Mouse (Mus musculus): ENCODE measurements around the gene Hibadh. TPM values are rescaled to one million over a fixed set of nuclear protein-coding genes. Genes with fewer than 3 reads are reported as not detected.

Gene Hibadh
- total RNA-seq, 2 experiments from 2014 or later: 38.3 to 40.6 TPM

DNA sequence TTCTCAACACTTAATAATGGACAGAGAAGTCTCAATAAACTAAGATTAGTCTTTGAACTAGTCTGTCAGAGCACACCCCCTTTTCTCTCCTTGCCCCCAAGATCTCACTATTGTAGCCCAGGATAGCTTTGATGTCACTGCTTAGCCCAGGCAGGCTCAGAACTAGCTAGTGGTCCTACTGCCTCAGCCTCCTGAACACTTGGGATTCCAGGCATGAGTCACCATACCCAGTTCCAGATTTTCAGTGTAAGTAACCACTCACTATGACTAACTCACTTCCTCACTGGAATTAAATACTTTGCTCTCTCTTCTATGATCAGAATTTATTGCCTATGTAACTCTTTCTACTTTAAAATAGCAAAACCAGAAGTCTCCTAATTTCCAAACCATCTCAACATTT is 53.6 kb downstream of the Hibadh start:
- intact Hi-C loops (cut with DNase I): no loop called here
- DNase-seq (ENCODE audit: low spot score in 2 of 2): no peak

DNA sequence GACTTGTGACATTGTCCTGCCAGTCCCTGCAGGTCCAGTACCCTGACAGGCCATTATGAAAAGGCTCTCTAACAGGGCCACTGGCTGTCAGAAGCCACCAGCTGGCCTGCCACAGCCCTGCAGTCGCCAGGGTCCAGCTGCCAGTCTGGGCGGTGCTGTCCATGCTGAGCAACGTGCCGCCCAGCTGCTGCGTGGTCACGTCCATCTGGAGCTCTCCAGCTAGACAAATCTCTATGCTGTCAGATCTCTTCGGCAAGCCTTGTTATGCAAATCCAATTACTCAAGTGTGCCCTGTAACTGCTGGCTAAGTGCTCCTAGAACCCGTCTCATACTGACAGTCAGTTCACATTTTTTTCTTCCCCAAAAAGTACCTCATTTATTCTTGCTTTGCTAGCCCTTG is 55.8 kb downstream of the Hibadh start:
- intact Hi-C loops (cut with DNase I): no loop called here
- DNase-seq (ENCODE audit: low spot score in 2 of 2): peak; percentile 43 to 45

DNA sequence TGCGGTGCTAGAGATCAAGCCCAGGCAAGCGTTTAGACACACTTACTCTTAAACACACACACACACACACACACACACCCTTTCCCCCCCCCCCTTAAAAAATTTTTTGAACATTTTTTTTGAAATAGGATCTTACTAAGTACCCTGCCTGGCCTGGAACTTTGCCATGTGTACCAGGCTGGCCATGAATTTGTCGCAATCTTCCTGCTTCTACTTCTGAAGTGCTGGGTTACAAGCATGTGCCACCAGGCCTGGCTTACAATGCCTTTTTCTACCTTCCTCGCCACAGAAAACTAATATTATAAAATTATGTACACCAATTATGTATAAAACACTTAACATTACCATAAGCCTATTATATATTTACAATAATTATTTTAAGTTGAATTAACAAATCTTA is 59.1 kb downstream of the Hibadh start:
- intact Hi-C loops (cut with DNase I): no loop called here
- DNase-seq (ENCODE audit: low spot score in 2 of 2): no peak

DNA sequence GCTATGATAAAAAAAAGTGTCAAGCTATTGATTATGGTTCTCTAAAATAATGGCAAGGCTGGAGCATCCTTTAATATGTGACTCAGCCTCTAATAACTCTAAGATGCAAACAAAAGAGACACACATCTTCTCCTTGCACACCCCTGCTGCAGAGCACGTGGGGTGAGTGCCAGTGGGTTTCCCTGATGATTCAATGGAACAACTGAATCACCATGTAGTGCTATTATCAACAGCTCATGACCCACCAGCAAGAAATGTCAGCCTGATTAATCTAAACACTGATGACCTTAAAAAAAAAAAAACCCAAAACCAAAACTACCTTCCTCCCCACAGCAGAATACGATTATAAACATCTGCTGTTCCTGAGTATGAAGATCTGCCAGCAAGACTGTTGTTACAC is 61.9 kb downstream of the Hibadh start:
- DNase-seq (ENCODE audit: low spot score in 2 of 2): no peak
- intact Hi-C loops (cut with DNase I): loop anchor here (5.0 to 10.0 kb wide), 2 partner anchors 271 to 304 kb away; no protein-coding TSS in a partner anchor

DNA sequence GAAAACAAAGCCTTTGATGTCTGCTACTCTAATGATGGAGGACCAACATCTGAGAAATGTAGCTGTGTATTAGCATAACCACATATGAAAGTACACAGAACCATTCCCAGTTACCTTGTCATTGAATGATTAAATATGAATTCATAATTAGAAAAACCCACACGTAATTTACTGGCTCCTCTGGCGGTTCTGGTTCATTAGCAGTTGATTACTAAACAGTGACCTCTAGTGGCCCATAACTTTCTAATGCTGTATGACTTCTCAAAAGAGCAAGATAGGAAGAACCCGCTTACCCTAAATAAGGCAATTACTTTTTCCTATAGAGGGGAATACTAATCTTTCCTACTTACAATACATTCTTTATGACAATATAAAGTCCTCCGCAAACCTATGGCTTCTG is 62.9 kb downstream of the Hibadh start:
- DNase-seq (ENCODE audit: low spot score in 2 of 2): peak; percentile 34 to 35
- intact Hi-C loops (cut with DNase I): loop anchor here (5.0 to 10.0 kb wide), 2 partner anchors 270 to 302 kb away; no protein-coding TSS in a partner anchor

DNA sequence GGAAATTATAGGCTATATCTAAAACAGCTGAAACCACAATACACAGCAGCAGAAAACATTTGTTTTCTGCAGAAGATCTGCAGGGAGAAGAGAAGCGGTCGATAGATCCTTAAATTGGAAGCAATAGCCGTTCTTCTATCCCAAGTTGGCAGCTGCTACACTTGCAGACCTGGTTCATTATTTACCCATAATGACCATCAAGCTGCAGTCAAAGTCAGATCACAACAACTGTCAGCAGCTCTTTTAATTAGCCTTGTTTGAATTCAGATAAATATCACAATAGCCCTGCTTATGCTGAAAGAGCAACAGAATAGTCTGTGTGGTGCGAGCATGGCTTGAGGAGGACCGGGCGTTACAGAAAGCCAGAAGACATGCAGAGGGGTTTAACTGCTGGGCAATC is 71.5 kb downstream of the Hibadh start:
- DNase-seq (ENCODE audit: low spot score in 2 of 2): no peak
- intact Hi-C loops (cut with DNase I): no loop called here

DNA sequence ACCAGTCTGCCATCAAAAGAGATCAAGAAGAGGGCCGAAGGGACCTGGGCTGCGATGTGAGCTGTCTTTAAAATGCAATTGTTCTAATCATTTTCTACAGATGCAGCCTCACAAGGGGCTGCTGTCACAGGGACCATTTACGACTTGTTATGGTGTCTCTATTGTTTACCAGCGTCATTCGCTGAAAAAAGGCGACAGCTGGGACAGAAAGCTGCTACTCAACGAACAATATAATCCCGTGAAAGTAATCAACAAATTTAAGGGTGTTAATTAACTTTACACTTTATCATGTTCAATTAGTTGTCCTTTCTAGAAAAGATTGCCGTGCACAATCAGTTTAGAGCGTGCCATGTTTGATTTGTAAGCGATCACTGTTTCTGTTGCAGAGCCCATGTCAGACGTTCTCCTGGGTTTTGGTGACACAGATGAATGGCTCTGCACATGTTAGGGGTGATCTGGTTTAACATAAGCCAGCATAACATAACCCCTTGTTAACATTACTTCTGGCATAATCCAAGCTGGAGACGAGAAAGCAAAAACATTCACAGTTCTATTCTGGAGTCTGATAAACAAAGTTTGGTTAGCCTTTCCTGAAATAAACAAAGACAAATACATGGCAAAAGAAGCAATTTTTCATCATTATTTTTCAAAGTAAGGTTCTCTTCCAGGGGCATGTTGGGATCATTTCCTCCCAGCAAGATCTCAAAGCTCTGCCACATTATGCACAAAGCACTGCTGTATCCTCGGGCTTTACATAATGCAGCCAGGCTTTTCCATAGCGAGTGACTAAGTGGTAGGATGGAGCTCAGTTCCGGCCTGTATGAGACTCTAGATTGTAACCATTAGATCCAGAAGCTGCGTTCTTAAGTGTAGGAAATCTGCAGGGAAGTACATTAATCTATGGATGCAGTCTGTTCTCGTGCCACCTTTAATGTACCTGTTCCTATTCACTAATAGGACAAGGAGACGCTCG is 72.6 kb downstream of the Hibadh start:
- intact Hi-C loops (cut with DNase I): no loop called here
- no peak for DNase-seq (ENCODE audit: low spot score in 2 of 2)

DNA sequence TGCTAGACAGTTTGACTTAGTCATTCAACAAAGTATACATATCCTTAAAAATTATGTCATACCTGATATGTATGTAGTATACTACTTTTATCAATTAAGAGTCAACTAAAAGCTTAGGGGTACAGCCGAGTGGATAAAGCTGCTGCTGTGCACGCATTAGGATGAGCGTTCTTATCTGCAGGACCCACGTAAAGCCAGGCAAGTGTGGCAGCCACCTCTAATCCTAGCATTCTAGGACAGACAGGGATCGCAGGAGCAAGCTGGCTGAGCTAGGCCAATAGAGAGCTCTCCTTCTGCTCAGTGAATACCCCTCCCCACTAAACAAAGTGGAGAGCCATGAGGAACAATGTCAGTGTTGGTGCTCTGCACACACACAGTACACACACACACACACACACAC is 75.0 kb downstream of the Hibadh start:
- intact Hi-C loops (cut with DNase I): no loop called here

DNA sequence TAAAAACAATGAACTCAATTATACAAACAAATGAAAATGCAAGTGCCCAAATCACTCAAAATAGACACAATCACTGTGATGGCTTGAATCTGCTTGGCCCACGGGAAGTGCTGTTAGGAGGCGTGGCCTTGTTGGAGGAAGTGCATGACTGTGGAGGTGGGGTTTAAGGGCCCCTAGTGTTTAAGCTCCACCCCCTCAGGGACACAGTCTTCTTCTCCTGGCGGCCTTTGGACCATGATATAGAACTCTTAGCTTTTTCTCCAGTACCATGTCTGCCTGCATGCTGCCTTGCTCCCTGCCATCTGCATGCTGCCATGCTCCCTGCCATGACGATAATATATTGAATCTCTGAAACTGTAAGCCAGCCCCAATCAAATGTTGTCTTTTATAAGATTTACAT is 77.2 kb downstream of the Hibadh start:
- DNase-seq (ENCODE audit: low spot score in 2 of 2): no peak
- intact Hi-C loops (cut with DNase I): no loop called here

More for the DNA sequence above, 75.0 kb downstream of the Hibadh start:
- DNase-seq (ENCODE audit: low spot score in 2 of 2): no peak

DNA sequence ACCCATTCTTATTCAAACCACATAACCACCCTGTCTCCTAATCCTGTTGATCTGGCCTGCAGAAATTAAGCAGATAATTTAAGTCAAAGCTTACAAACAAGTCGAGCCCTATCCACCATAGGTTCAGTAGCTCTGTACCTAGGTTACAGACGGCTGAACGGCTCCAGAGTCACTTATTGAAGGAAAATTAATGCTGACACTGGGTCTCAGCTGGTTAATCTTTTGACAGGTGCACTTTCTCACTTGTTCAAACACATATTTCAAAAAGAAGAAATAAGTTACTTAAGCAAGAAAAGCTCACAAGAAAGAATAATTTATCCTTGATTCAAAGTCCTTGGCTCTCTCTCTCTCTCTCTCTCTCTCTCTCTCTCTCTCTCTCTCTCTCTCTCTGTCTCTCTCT is 81.1 kb downstream of the Hibadh start:
- intact Hi-C loops (cut with DNase I): no loop called here
- no peak for DNase-seq (ENCODE audit: low spot score in 2 of 2)

DNA sequence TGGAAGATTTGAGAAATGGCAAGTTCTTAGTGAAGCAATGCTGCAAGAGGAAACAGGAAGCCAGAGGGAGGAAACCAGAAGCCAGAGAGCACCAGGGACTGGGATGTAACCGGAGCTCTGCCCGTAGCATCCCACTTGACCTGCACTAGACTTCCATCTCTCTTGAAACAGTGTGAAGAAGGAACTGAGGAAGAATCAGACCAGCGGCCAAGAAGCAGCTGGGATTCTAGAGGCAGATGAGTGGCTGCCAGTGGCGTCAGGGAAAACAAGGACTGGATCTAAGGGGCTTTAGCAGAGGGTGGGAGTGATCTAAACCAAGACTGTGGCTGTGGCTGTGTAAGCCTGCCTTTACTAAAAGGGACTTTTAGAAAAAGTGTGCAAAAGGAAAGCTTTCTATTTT is 95.8 kb downstream of the Hibadh start:
- intact Hi-C loops (cut with DNase I): no loop called here
- no peak for DNase-seq (ENCODE audit: low spot score in 2 of 2)

DNA sequence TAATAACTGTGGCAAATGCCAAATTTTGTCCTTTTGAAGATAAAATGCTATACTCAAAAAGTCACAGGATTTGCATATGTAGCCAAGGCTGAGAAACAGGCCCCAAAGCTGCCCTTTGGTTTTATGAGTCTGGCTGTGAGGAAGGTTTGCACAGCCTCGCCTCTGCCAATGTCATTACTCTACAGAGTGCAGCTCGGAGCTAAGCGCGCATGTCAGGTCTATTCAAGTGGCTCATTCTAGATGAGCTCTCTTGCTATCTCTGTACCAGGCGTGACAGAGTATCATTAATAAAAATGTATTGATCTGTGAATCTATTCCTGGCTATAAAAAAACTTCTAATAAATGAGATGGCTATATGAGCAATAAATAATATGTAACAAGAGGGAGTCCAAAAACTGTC is 97.7 kb downstream of the Hibadh start:
- intact Hi-C loops (cut with DNase I): no loop called here
- no peak for DNase-seq (ENCODE audit: low spot score in 2 of 2)

DNA sequence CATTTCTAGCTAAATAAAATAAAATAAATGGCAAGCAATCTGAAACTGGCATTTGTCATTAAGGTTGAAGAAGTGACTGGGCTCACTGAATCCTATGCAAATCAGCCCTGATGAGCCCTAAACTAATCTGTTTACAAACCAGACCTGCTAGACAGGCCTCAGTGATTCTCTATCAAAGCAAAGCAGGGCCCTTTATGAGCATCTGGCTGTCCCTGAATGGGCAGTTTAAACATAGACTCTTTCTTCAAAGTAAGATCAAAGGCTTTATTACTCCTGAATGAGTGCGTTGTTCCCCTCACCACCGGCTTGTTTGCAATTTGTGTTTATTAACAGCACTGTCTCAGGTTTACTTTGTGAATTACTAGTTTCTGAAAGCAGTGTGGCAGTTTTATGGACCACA is 100.3 kb downstream of the Hibadh start:
- intact Hi-C loops (cut with DNase I): no loop called here
- peak in 1 of 2 experiments; percentile 6 for DNase-seq (ENCODE audit: low spot score in 2 of 2)

DNA sequence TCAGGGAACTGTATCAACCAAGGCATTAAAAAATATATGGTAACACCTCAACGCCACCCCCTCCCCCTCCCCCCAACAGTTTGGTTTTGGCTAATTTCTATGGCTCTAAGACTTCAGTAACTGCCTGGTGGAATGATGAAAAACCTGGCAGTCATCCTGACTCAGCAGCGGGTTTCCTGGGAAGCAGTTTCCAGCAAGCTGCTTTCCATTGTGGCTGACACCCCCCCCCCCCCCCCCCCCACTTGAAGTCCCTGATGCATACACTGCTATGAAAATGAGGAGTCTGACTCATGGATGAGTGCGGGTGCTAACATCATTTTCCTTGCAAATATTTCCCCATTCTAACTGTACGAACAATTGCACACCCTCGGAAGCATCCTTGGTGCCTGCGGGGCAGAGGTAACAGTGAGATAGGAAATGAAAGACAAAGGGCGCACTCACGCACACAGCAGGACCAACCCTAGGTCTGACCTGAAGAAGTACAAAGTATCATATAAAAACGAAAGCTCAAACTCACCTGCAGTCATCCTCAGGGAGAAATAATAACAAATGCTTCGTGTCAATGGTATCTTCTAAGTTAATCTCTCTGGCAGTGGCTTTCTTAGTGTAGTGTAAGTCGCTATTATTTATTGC is 105.0 kb downstream of the Hibadh start:
- peak in 1 of 2 experiments; percentile 29 for DNase-seq (ENCODE audit: low spot score in 2 of 2)
- intact Hi-C loops (cut with DNase I): no loop called here

DNA sequence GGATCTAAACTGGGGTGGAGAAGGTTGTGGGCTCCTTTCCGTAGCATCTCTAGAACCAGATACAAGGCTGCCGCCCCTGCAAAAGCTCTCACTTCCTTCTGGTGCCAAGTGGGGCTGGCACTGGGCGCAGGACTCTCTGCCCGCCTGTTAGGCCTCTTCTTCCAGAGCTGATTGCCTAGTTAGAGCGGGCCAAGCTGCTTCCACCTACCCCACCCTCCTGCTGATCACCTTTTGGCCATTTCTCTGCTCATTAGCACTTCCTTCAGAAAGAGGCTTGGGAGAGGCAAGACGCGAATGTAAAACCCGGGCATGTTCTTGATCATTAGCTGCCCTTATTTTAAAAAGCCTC is 108.1 kb downstream of the Hibadh start:
- DNase-seq (ENCODE audit: low spot score in 2 of 2): no peak
- intact Hi-C loops (cut with DNase I): no loop called here

DNA sequence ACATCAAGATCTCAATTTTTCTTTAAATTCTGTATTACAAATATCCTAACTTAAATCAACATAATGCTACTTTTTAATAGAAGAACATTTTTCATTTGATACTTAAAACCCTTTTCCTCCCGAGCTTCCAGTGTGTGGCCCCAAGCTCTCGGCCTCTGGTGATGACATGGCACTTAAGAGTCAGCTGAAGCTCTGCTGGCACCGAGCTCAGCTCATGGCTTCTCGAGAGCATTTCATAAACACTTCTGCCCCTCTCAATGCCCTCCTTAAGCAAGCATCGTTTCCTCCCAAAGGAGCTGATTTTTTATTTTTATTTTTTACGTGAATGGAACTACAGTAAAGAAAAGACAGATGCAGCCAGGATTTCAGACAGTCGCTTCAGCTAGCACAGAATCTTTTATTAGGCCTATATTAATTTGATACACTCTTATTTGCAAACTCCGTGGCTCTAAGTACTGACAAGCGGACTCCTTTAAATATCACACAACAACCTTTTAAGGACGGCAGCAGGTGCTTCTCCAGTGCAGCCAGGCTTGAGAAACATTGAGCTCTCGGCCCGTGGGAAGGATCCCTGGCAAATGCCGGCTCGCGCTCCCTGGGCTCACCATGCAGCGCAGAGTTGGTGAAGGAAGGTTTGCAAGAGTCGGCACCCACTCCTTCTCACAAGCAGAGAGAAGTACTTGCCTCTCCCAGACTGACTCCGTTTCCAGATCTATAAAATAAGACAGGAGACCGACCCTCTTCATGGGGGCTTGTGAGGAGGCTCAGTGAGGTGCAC is 108.6 kb downstream of the Hibadh start:
- no peak for DNase-seq (ENCODE audit: low spot score in 2 of 2)
- intact Hi-C loops (cut with DNase I): no loop called here

DNA sequence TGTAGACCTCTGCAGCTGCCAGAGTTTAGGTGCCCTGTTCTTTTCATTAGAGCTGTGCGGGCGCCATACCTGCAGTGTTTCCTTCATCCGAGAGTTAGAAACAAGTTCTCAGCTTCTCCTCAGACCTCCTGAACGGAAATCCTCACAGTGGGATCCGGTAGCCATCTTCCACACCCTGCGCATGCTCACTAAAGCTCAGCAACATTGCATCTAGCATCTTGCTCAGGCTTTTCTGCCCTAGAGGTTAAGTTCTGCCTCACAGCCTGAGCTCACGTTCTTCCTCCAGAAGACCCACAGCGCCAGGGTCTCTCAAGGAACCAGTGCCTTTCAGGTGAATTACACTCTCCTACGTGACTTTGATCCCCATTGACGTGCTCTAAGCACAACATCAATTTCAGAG is 109.3 kb downstream of the Hibadh start:
- intact Hi-C loops (cut with DNase I): no loop called here

DNA sequence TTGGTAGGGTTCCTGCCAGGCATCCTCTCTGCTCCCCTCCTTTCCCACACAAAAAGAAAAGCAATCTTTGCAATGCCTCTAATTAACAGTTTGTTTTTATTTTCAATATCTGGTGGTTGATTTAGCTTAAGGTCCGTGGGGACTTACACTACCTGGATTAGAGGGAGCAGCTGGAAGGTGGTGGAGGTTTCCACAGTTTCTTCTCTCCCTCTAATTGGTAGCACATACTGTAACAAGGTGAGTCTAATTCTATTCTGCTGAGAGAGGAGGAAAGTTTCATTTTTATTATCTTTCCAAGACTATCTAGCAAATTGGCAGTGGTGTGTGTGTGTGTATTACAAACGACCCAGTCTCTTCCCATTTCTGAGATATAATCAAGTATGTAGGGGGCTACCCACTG is 116.0 kb downstream of the Hibadh start:
- no peak for DNase-seq (ENCODE audit: low spot score in 2 of 2)
- intact Hi-C loops (cut with DNase I): no loop called here

More for the DNA sequence above, 109.3 kb downstream of the Hibadh start:
- DNase-seq (ENCODE audit: low spot score in 2 of 2): no peak

DNA sequence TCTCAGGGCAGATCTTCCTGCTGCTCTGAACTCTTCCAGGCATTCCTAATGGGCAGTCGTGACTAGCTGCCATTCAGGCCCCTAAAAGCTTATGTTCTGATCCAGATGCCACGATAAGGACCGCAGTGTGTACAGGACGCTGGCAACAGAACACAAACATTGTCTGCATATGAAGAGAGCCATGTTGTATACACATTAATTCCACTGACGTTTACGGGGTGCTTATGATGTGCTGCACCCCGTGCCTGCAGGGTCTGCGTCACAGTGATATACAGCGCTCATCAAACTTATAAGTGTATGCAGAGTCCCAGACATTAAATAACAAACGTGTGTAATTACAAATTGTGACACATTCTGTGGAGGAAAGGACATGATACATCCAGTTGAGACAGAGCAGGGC is 121.5 kb downstream of the Hibadh start:
- intact Hi-C loops (cut with DNase I): no loop called here
- DNase-seq (ENCODE audit: low spot score in 2 of 2): no peak

DNA sequence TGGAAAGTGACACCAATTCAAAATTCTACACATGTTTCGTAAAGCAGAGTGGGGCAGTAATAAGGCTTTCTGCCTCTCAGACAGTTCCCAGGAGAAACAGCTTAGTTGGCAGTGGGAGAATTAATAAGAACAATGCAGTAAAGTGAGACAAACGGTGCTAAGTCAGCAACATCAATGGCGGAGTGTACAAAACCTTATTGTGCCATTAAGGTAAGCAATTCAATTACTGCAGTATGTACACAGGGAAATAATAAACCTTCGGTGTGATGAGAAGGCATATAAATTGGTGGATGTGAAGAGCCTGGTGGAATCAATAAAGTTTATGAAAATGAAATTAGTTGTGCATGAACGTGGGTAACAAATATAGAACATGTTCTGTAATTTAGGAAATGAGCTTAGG is 122.9 kb downstream of the Hibadh start:
- no peak for DNase-seq (ENCODE audit: low spot score in 2 of 2)
- intact Hi-C loops (cut with DNase I): no loop called here

Measured in left cerebral cortex, postnatal 14 days (tissue).